Mouse (Mus musculus): ENCODE results near the gene Man1c1.

Gene Man1c1

DNA sequence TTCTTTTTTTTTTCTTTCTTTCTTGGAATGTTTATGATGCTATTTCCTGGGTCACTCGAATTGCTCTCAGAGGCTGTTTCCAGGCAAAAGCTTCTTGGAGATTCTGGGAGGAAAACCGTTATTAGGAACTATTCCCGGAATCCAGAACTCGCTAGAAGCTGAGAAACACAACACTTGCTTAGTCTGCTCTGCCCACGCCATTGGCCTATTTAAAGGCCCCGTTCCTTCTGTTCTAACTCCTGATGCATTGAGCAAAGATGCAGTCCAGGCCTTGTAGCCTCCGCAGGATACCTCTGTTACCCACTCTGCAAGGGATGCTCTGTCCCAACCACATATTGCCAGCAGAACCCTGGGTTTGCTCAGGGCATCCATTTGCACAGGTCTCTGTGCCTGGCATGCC is 103.3 kb downstream of the Man1c1 start:
- DNase-seq, result no peak

DNA sequence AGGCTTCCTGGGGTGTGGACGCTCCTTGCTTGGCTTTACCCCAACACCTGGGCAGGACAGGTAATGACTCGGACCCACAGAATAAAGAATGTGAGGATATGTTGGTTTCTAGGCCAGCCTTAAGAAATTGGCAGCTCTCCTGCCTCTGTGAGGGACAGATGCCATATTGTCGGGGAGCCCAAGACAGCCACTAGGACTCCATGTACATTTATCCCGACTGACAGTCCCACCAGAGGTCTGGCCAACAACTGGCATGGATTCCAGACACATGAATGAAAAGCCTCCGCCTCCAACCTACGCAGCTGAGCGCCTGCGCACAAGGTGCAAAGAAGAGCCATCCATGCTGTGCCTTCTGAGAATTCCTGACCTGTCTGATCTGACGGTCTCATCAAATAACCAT is 104.0 kb downstream of the Man1c1 start:
- no peak for DNase-seq

DNA sequence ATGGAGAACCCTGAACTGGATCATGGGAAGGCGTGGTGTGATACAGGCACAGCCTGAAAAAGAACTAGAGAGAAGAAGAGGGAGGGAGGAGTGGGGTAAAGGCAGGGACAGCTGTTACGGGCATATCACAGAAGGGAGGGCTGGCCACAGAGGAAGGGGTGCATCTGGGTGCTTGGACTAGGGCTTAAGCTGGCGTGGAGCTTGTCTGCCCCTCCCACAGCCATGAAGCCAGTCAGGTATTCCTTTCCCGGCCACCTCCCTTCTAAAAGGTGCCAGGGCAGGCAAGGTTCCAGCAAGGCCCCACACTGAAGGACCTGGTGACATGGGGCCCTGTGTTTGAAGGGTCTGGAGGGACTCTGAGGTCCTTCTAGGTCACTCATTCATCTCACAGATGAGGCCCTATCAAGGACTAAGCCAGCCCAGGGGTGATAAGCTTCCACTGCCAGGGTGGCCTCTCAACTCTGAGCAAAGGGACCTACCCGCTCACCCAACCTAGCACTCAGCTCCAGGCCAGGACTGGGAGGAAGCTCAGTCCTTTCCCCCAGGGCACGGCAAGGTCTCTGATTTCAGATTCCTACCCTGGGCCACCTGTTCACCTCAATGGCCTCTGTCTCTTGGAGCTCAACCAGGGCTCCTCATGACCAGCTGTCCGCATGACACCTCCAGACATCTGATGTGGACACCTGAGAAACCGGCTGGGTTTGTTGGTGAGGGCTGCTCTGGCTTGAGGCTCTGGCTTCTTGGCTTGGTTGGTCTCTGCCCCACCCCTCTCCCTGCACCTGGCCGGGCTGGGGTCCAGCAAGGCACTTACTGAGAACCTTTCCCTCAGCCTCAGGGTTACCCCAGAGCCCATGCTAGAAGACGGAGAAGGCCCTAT is 107.0 kb downstream of the Man1c1 start:
- peak; percentile 38 for DNase-seq

DNA sequence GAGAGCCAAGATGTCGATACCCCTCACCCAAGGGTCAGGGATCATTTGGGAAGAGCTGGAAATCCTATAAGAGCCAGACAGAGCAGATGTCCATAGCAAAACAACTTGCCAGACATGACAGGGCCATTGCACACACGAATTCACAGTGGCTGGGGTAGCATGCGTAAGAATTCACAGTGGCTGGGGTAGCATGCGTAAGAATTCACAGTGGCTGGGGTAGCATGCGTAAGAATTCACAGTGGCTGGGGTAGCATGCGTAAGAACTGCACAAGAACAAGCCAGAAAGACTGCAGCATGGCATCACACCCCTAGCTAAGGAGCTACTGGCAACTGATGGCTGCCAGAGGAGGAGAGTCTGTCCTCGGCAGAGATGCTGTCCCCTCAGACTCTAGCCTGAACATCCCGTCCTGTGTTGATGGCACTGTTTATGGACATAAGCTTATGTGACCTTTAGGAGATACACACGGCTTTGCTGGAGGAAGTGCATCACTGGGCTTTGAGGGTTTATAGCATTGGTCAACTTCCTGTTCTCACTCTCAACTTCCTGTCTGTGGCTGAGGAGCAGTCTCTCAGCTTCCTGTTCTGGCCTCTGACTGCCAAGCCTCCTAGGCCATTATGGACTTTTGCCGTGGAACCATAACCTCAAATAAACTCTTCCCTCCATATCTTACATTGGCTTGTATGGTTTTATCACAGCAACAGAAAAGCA is 109.2 kb downstream of the Man1c1 start:
- DNase-seq, result peak; percentile 50

DNA sequence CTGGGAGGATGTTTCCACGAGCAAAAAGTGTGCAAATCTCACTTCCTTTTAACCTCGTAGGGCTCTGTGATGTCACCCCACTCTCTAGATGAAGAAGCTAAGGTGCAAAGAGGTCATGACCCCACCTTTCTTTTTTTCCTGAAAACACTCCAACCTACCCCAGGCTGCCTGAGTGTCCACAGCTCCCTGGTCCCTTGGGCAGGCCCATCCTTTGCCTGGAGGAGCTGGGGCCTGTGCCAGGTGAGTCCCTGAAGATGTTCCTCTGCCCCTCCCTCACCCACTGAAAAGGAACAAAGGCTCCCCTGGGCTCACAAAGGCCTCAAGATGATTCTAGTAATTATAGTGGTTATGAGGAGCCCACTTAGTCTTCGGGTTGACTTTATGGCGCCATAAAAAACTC is 111.6 kb downstream of the Man1c1 start:
- no peak for DNase-seq

DNA sequence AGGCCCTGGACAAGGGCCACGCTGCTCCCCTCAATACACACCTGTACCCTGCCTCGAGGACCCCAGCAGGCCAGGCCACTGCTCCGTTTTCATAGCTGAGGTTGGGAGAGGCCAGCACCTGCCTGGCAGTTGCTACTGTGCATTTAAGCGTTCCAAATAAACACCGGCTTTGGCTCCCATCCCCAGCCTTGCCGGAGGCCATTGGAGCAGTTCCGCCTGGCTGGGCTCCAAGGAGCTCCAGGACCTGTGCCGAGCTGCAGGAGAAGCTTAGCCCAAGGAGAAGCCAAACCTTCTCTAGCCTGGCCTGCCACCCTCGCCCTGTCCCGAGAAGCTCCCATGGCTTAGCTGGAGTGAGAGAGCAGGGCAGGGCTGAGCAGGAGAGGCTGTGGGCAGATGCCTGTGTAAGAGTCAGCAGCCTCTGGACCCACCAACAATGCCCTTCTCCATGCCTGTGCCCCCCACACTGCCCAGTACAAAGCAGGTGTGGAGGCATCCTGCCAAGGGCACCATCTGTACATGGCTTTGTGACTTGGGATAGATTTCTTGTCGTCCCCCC is 112.5 kb downstream of the Man1c1 start:
- peak; percentile 85 for DNase-seq

DNA sequence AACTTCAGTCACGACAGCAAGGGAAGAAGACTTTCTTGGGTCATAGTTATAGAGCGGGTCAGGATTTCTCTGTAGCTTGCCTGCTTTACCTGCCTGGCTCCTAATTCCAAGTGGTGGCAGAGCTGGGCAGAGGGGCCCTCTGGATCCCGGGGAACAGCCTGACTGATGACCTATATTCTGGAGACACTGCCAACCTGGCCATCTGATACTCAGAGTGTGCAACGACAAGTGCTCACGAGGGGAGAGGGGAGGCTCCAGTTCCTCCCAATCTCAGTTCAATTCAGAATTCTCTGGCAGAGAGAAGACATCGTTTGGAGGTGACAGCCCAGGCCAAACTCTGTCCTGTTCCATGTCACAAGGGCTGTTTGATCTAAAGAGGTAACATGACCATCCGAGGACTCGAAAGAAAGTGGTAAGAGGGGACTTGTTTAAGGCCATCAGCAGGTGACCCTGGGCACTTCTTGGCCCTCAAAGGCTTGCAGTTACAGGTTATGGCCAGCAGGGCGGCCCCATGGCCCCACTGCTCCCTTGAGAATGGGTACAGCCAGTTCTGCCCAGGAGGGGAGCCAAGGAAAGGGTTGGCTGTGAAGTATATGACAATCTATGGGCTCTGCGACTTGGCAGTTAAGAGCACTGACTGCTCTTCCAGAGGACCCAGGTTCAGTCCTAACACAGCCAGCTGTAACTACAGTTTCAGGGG is 113.7 kb downstream of the Man1c1 start:
- DNase-seq, result no peak

DNA sequence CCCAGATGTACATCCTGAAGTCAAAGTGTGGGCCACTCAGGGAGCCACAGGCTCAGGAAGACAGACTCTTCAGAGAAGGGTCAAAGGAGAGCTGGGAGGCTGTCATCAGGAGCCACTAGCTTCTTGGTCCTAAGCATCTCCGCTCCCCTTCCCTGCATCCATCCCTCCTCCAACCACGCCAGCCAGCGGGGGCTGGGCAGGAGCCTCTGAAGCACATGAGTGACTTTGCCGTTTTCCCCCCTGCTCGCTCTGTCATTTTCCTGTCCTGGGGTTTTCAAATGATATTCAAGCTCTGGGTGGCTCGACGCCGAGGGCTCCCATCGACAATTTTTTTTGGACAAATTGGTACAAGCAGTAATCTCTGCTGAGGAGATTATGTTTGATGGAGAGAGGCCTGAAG is 114.3 kb downstream of the Man1c1 start:
- DNase-seq, result no peak

DNA sequence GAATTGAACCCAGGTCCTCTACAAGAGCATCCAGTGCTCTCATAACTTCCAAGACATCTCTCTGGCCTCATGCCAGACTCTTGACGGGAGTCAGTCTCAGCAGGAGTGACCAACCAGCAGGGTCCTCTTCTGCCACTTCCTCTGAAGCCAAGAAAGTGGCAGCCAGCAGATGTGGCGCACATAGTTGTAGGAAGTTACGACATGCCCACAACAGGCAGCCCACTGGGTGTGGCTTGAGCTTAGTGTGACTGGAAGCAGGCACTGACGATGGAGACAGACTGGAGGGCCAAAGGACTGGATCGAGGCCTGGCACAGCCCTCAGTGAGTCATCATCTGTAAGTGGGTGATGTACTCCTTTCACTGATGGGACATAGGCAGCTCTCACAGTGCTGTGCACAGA is 115.1 kb downstream of the Man1c1 start:
- peak; percentile 59 for DNase-seq

DNA sequence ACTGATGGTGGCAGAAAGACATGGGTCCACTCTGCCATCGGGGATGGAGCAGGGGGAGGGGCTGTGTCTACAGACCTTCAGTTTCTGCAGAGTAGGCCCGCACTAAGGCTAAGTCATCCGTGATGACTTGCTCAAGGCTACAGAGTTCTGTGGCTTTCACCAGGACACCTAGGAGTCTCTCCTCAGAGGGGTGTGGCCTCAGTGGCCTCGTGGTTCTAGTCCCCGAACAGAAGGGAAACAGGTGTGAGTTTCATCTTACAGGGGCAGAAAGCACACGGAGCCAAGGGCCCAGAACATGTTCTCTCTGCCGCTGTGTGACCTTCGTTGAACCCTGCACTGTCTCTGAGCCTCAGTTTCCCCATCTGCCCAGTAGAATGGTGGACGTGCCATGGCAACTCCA is 115.8 kb downstream of the Man1c1 start:
- no peak for DNase-seq

DNA sequence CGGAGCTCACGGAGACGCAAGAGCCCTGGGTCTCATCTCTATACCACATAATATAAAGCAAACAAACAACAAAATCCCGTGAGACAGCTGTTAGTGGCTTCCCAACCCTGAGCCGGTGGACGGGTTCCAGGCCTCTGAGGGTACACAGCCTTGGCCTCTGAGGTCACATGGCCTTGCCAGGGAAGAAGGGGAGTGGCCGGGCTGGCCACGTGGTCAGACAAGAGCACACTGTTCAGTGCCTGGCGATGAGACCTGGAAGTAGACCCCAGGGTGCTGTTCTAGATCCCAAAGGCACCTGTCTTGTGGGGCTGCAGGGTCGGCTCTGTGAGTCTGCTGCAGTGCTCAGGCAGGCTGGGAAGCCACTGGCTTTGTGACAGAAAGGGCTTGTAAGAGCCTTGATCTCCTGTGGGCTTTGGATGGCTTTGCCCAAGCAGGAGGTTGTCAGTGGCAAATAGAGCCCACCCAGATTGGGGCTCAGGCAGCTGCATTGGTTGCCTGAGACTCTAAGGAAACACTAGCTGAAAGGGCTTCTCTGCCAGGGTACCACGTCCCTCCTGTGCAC is 116.4 kb downstream of the Man1c1 start:
- DNase-seq, result no peak

DNA sequence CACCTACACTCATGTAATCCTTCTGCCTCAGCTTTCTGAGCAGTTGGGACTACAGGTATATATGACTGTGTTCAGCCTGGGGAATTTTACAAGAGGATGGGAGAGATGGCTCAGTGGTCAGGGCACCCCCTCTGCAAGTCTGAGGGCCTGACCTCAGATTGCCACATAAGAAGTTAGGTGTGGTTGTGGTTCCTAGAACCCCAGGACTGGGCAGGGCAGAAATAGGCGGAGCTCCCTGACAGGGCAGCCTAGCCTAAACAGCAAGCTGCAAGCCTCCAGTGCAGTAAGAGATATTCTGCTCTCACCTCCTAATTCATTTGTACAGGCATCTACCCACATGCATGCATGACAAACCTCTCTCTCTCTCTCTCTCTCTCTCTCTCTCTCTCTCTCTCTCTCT is 117.5 kb downstream of the Man1c1 start:
- DNase-seq, result peak; percentile 23

DNA sequence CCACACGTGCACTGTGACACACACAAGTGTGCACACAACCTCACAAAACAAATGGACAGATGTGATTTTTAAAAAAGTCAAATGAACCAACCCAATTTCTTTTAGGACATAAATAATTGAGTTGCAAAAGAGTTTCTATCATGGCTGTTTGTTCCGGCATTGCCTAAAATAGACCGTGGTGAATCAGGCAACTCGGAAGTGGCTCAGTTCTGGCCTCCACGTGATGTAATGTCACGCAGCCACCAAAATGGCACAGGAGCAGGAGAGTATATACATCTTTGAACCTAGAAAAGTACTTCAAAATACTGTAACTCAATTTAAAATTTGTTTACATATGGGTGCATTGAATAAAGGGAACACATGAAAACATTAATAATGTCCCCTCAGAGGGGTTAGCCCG is 118.0 kb downstream of the Man1c1 start:
- no peak for DNase-seq

DNA sequence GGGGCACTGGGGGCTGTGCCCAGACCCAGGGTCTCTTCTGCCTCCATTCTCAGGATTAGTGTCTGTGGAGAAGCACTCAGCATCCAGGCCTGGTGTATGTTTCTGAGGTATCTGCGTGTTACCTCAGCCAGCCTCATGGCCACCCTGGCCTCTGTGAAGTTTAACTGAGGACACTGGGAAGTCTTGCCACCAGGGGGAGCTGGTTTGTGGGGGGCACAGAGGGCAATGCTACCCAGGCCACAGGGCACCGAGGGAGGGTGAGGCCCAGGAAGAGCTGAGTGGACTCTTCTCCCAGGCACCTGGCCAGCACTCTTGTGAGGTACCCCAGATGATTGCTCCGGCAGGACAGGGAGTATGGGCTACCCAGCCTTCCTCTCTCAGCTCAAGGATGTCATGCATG is 120.6 kb downstream of the Man1c1 start:
- peak; percentile 60 for DNase-seq

DNA sequence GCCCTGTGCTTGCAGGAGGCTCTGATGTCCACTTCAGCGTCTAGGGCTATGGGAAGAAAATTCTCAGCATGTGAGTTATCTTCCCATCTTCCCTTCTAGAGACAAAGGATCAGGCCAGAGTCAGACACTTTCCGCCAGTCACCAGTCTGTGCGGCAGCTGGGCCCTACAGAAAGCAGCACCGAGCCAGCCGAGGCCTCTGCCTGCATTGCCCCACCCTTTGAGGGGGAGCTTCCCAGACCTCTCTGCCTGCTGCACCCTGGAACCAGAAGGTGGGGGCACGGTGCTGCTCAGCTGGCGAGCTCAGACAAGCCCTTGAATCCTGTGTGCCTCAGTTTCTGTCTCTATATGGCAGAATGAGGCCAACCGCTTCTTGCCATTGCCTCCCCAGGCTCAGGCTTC is 122.7 kb downstream of the Man1c1 start:
- DNase-seq, result no peak

DNA sequence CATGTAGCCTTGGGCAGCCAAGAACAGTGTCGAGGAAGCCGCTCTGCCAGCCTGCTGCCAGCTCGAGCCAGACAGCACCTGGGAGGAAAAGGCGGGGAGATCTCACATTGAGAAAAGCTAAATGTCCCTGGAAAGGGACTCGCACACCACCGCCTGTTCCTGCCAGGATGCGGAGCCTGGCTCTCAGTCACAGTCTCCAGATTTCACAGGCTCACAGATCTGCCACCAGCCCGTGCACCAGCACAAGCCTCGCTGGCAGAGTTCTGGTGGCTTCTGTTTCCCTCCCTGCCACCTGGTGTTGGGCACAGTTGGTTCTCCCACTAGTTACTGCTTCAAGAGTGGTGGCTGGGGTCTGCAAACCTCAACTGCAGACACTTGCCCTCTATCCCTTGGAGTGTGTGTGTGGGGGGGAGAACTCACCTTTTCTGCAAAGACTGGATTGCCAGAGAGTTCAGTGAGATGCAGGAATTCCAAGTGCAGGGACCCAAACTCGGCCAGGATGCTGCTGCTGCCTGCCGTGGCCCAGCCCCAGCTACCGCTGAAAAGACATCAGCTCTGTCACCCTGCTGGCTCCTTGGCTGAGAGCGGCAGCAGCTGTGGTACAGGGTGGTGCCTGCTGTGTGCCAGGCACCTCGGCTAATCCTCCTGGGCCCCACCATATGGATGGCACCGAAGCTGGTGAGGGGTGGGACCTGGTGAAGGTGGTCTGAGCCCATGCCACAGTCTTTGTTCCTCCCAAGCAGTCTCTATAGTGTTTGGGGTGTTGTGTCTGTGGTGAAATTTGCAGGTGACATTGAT is 123.5 kb downstream of the Man1c1 start:
- DNase-seq, result no peak

DNA sequence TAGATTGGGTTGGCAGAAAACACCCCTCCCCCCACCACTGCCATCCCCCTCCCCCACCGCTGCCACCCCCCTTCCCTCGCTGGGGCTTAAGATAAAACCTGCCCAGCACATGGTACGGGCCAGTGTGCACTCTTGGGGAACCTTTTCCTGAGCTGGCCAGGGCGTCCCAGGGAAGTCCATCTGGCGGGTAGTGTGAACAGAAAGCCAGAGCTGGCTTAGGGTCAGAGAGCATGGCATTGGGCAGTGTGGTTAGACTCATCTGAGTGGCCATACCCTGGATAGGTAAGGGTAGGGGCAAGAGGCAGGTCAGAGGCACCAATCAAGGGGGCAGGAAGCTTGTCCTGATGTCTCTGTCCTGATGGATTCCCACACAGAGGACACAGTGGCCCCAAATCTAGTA is 124.5 kb downstream of the Man1c1 start:
- no peak for DNase-seq

DNA sequence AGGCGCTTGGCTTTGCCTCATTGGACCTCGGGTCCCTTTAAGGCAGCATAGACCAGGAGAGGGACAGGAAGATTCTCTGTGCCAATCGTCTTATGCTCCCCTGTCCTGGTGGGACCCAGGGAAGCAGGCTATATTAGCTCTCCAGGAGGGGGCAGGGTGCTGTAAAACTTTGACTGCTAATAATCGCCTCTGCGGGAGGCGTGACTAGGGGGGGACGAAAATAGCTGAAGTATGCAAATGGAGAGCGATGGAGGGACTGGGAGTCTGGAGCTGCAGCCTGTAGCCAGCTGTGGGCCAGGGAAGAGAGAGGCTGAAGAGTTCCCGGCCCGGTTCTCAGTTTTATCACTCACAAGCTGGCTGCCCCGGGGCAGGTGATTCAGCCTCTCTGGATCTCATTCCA is 124.9 kb downstream of the Man1c1 start:
- DNase-seq, result peak; percentile 28

DNA sequence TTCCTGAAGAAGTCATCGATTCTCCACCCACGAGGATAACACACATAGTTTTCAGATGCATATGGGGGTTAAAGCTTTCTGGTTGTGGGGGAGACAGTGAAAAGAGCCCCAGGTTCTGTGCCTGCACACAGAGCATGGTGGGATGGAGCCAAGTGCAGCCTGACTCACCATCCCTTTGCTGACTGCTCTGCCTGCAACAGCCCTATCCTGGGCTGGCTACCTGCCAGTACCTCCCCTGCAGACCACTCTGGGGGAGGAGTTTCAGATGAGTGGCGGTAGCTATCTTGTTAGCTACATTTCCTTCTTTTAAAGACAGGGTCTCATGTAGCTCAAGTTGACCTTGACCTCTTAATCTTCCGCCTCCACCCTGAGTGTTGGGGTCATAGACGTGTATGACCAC is 125.7 kb downstream of the Man1c1 start:
- no peak for DNase-seq

DNA sequence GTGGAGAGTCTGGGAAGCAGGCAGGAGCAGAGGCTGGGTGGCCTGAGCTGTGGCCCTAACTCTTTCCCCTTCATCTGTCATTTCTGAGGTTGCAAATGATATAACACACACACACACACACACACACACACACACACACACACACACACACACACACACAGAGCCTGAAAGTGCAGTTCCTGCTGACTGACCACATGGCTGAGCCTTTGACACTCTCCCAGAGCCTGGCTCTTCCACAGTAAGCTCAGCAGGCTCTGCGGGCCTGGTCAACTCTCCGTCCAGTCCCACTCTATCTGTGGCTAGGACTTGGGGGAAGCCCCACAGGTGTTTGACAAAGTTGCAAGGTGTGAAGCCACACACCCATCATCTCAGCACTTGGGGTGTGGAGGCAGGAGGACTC is 126.8 kb downstream of the Man1c1 start:
- no peak for DNase-seq

DNA sequence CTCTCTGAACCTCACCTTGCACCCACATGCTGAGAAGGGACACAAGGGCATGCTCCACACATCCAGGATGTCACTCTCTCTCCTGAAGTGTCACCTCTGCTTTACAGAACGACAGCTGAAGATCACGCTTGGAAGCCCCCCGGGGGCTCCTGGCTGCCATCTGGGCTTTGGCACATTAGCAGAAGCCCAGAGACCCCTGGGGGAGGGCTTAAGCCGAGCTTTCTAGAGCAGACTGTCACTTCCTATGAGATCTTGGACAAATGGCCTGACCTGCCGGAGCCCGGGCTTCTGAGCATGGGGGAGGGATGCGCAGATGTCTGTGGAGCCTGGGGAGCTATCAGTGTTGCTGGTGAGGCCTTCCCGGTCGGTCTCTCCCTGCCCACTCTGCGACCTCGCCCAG is 128.6 kb downstream of the Man1c1 start:
- no peak for DNase-seq
